Mouse (Mus musculus): ENCODE measurements around the gene Rad51c.
"Not testable (repeated sequence)": the region's sequence is repeated elsewhere in the genome, so short reads cannot be mapped to it uniquely, and the experiment has no call there.

The Rad51c gene

GRCm38 (mm10) chr11:87404876-87405275 is at the start of gene Rad51c, which contains the start of gene Tex14:
Rad51c (minus strand) TSS chr11:87404954.
Tex14 (plus strand) TSS chr11:87405065.
- DNase-seq (ENCODE audit: low spot score in 2 of 2), result peak in 1 of 2 experiments; percentile 19

- DNase-seq (ENCODE audit: low spot score in 2 of 2), result no peak
Measured at GRCm38 (mm10) chr11:87454035-87454690, 49.4 kb upstream of the Rad51c start.

- no peak for DNase-seq (ENCODE audit: low spot score in 2 of 2)
Measured at GRCm38 (mm10) chr11:87453216-87454034, 48.7 kb upstream of the Rad51c start.

GRCm38 (mm10) chr11:87452779-87453178 is 48.0 kb upstream of the Rad51c start:
- not testable (repeated sequence) for DNase-seq (ENCODE audit: low spot score in 2 of 2)

GRCm38 (mm10) chr11:87449847-87450246 is 45.1 kb upstream of the Rad51c start:
- not testable (repeated sequence) for DNase-seq (ENCODE audit: low spot score in 2 of 2)

- DNase-seq (ENCODE audit: low spot score in 2 of 2), result no peak
Measured at GRCm38 (mm10) chr11:87449200-87449547, 44.4 kb upstream of the Rad51c start.

- DNase-seq (ENCODE audit: low spot score in 2 of 2), result not testable (repeated sequence)
Measured at GRCm38 (mm10) chr11:87448476-87449199, 43.9 kb upstream of the Rad51c start.

- DNase-seq (ENCODE audit: low spot score in 2 of 2), result peak; percentile 82 to 88
Measured at GRCm38 (mm10) chr11:87448081-87448475, 43.3 kb upstream of the Rad51c start.

GRCm38 (mm10) chr11:87447429-87447828 is 42.7 kb upstream of the Rad51c start:
- no peak for DNase-seq (ENCODE audit: low spot score in 2 of 2)

GRCm38 (mm10) chr11:87446159-87446558 is 41.4 kb upstream of the Rad51c start:
- DNase-seq (ENCODE audit: low spot score in 2 of 2), result no peak

GRCm38 (mm10) chr11:87445593-87445992 is 40.8 kb upstream of the Rad51c start:
- not testable (repeated sequence) for DNase-seq (ENCODE audit: low spot score in 2 of 2)

GRCm38 (mm10) chr11:87444735-87445428 is 40.1 kb upstream of the Rad51c start:
- DNase-seq (ENCODE audit: low spot score in 2 of 2), result no peak

GRCm38 (mm10) chr11:87444056-87444455 is 39.3 kb upstream of the Rad51c start:
- not testable (repeated sequence) for DNase-seq (ENCODE audit: low spot score in 2 of 2)

GRCm38 (mm10) chr11:87443373-87443883 is 38.7 kb upstream of the Rad51c start:
- DNase-seq (ENCODE audit: low spot score in 2 of 2), result peak in 1 of 2 experiments; percentile 33

GRCm38 (mm10) chr11:87442643-87443372 is 38.1 kb upstream of the Rad51c start:
- DNase-seq (ENCODE audit: low spot score in 2 of 2), result peak; percentile 56 to 67

- no peak for DNase-seq (ENCODE audit: low spot score in 2 of 2)
Measured at GRCm38 (mm10) chr11:87439796-87440420, 35.2 kb upstream of the Rad51c start.

GRCm38 (mm10) chr11:87436326-87437232 is 31.8 kb upstream of the Rad51c start:
- no peak for DNase-seq (ENCODE audit: low spot score in 2 of 2)

- not testable (repeated sequence) for DNase-seq (ENCODE audit: low spot score in 2 of 2)
Measured at GRCm38 (mm10) chr11:87435107-87435506, 30.4 kb upstream of the Rad51c start.

All from frontal cortex, postnatal 25 days (tissue).